Mouse (Mus musculus): ENCODE results near the gene Tenm4.

DNA sequence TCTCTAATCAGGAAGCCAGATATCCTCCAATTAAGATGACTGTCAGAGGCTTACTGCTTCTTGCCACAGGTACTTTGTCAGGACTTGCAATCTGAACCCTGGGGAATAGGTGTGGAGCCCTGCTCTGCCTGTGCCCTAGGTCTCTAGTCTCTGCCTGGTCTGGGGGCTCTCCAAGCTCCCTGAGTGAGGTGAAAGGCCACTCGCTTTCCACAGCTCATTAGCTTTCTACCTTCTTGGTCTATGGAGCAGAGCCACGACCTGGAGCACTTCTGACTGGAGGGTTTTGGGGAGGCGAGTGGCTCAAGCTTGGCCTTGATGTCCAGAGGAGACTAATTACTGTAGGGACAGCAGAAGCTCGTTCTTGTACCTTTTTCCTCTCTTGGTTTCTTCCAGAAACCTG, 617.1 kb downstream of the Tenm4 start:
- TF ChIP-seq CTCF (IDR thresholded peaks at IDR 0.05; ENCODE audit: borderline replicate concordance, insufficient read depth, low read depth, low read length) (no peak), POLR2A (IDR thresholded peaks at IDR 0.05; ENCODE audit: borderline replicate concordance, insufficient read depth, low read length) (no peak)
